Mouse (Mus musculus): ENCODE data around the gene Wdr86. TPM values are rescaled to one million over a fixed set of nuclear protein-coding genes. Genes with fewer than 3 reads are reported as not detected.

The Wdr86 gene
- polyA plus RNA-seq, 1 experiment from 2014 or later, result 14.3 TPM

GRCm38 (mm10) chr5:24729797-24730487, 585 bp downstream of the Wdr86 start:
- Histone ChIP-seq H3K36me3 (no peaks in the 10 kb centered on the region), H3K4me3 (replicated peaks) (peak overlapping the region; percentile 57), H3K27me3 (replicated peaks) (no peaks in the 10 kb centered on the region), H3K9ac (peak overlapping the region; percentile 58), H3K27ac (0 out of 2 replicates have a peak overlapping the region, but pooled peaks have one; percentile 4), H3K4me2 (peak overlapping the region; percentile 93), H3K9me3 (no peaks in the 10 kb centered on the region), H3K4me1 (peaks cover 28% of the 10 kb centered on the region)
- no peak for ATAC-seq (ENCODE audit: insufficient read depth, low FRiP score, low read depth)
- WGBS, result 1% methylated on average over 48 of the region's 49 CpGs

DNA sequence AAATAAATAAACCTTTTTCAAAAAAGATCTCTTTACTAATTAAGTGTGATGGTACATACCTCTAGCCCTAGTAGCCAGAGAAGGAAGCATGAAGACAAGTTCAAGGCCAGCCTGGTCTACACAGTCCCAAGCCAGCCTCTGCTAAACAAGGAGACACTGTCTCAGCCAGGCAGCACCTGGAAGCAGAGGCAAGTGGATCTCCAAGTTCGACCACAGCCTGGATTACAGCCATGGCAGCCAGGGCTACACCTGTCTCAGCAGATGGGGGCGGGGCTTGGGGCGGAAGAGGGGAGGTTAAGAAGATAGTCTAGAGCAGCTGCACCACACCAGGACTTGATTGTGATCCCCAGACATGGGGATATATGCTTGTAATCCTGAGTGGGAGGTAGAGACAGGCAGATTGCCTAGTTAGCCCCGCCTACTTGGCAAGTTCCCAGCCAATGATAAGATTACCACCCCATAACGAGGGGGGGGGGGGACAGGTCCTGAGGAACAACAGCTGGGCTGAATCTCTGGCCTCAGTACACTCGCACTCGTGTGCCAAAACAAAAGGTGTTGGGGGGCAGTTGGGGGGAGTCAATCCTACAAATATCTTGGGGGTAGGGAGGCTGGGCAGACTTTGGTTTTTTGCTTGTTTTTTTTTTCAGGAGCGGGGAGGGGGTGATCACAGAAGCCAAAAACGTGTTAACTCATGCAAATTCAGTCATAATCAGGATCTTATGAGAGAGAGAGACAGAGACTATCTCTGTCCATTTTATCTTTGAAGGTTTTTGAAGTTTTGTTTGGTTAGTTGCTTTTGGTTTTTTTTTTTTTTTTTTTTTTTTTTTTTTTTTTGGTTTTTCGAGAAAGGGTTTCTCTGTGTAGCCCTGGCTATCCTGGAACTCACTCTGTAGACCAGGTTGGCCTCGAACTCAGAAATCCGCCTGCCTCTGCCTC, 3.4 kb downstream of the Wdr86 start:
- Histone ChIP-seq H3K9me3 (no peaks in the 10 kb centered on the region), H3K4me1 (peaks cover 36% of the 10 kb centered on the region), H3K36me3 (no peaks in the 10 kb centered on the region), H3K27me3 (replicated peaks) (no peaks in the 10 kb centered on the region), H3K27ac (no peak overlapping the region), H3K9ac (no peak overlapping the region), H3K4me3 (replicated peaks) (no peak overlapping the region), H3K4me2 (no peak overlapping the region)
- ATAC-seq (ENCODE audit: insufficient read depth, low FRiP score, low read depth), result no peak
- 56% methylated on average over 12 of the region's 12 CpGs for WGBS

- H3K4me2 ChIP-seq, result no peak overlapping the region
- no peak overlapping the region for H3K4me3 ChIP-seq (replicated peaks)
- H3K27ac ChIP-seq, result peak overlapping the region; percentile 75; the same call in 1 of the 2 replicates
- no peaks in the 10 kb centered on the region for H3K9me3 ChIP-seq
- no peak overlapping the region for H3K9ac ChIP-seq
- H3K36me3 ChIP-seq, result no peaks in the 10 kb centered on the region
- no peak for ATAC-seq (ENCODE audit: insufficient read depth, low FRiP score, low read depth)
- no peaks in the 10 kb centered on the region for H3K27me3 ChIP-seq (replicated peaks)
- WGBS, result 59% methylated on average over 6 of the region's 6 CpGs
- H3K4me1 ChIP-seq, result peaks cover 31% of the 10 kb centered on the region
Measured at GRCm38 (mm10) chr5:24725897-24726296, 4.6 kb downstream of the Wdr86 start.

DNA sequence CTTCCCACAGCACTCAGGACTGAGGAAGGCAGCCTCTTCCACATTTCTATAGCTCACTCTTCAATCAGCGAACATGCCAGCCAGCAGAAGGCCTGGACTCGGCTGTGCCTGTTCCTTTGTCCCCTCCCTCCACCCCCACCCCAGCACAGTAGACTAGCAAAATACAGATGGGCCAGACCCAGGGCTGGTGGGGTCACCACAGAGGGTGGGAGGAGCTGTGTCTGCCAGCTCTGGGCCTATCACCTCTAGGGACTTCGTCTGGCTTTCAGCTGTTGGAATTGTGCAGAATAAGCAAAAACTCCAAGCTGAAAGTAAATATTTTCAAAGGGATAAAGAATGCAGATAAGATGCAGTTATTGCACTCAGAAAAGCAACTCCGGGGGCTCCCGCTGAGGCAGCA, 5.7 kb downstream of the Wdr86 start:
- Histone ChIP-seq H3K4me3 (replicated peaks) (no peak overlapping the region), H3K27me3 (replicated peaks) (no peaks in the 10 kb centered on the region), H3K9ac (no peak overlapping the region), H3K36me3 (no peaks in the 10 kb centered on the region), H3K4me1 (peaks cover 24% of the 10 kb centered on the region), H3K27ac (peak overlapping the region; percentile 75), H3K9me3 (no peaks in the 10 kb centered on the region), H3K4me2 (peak overlapping the region; percentile 19; the same call in 1 of the 2 replicates)
- 21% methylated on average over 5 of the region's 5 CpGs for WGBS
- ATAC-seq (ENCODE audit: insufficient read depth, low FRiP score, low read depth), result peak; percentile 61

GRCm38 (mm10) chr5:24724270-24724634, 6.3 kb downstream of the Wdr86 start:
- H3K4me1 ChIP-seq, result peaks cover 22% of the 10 kb centered on the region
- no peaks in the 10 kb centered on the region for H3K9me3 ChIP-seq
- ATAC-seq (ENCODE audit: insufficient read depth, low FRiP score, low read depth), result no peak
- WGBS, result 61% methylated on average over 5 of the region's 5 CpGs
- no peaks in the 10 kb centered on the region for H3K27me3 ChIP-seq (replicated peaks)
- H3K4me3 ChIP-seq (replicated peaks), result no peak overlapping the region
- H3K4me2 ChIP-seq, result peak overlapping the region; percentile 19; the same call in 1 of the 2 replicates
- no peak overlapping the region for H3K9ac ChIP-seq
- H3K27ac ChIP-seq, result peak overlapping the region; percentile 75
- H3K36me3 ChIP-seq, result no peaks in the 10 kb centered on the region

DNA sequence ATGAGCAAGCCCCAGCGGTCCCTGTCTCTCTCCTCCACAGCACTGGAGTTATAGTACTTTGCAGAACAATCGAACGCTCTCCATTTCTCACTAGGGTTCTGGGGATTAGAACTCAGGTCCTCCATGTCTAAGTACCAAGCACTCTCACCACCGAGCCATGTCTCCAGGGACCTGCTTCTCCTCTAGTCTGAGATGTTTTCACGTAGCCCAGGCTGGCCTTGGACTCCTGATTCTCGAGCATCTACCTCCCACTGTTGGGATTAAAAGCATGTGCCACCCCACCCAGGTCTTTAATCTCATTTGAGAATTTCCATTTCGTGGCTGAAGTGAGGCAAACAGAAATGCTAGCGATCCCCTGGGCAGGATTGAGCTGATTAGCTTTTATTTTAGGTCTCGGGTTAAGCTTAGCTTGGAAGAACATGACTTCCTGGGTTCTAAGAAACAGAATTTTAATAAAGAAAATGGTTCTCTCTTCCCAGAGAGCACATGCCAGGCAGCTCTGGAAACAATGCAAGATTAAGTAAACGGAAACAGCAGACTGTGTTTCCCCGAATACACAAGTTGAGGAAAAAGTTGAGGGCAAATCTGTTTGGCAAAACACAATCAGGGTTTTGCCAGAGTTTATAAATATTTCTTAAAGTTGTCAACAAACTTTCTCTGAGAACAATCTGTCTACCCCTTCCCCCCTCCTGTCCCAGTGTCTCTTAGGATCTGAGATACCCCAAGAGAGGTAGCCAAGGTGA, 6.8 kb downstream of the Wdr86 start:
- Histone ChIP-seq H3K4me3 (replicated peaks) (no peak overlapping the region), H3K27me3 (replicated peaks) (no peaks in the 10 kb centered on the region), H3K9me3 (no peaks in the 10 kb centered on the region), H3K27ac (peak overlapping the region; percentile 75), H3K4me1 (peaks cover 21% of the 10 kb centered on the region), H3K9ac (no peak overlapping the region), H3K36me3 (no peaks in the 10 kb centered on the region), H3K4me2 (no peak overlapping the region)
- no peak for ATAC-seq (ENCODE audit: insufficient read depth, low FRiP score, low read depth)
- 71% methylated on average over 11 of the region's 11 CpGs for WGBS

GRCm38 (mm10) chr5:24719852-24720251, 10.7 kb downstream of the Wdr86 start:
- ATAC-seq (ENCODE audit: insufficient read depth, low FRiP score, low read depth), result no peak
- Histone ChIP-seq H3K9me3 (no peaks in the 10 kb centered on the region), H3K27ac (no peak overlapping the region), H3K27me3 (replicated peaks) (no peaks in the 10 kb centered on the region), H3K36me3 (no peaks in the 10 kb centered on the region), H3K4me2 (no peak overlapping the region), H3K4me3 (replicated peaks) (no peak overlapping the region), H3K4me1 (peaks cover 9% of the 10 kb centered on the region), H3K9ac (no peak overlapping the region)
- 92% methylated on average over 3 of the region's 3 CpGs for WGBS

GRCm38 (mm10) chr5:24718076-24718475, 12.5 kb downstream of the Wdr86 start:
- no peak for ATAC-seq (ENCODE audit: insufficient read depth, low FRiP score, low read depth)

DNA sequence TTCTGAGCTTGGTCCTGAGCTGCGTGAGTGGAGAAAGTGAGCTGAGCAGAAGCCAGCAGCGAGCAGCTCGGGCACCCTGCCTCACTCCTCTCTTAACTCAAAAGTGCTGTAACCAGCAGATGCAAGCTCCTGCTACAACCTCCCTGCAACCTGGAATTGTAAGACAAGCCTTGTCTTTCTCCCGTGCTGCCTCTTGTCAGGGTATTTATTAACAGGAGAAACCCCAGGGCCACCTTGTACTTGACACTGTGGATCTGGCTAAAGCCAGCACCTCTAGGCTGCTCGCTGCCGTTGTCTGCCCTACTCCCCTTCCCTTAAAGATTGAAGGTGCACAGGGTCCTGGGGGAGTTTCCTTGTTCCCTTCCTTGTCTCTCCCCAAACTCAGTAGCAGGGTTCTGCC, 16.5 kb downstream of the Wdr86 start:
- Histone ChIP-seq H3K36me3 (peaks cover 32% of the 10 kb centered on the region), H3K4me3 (replicated peaks) (no peak overlapping the region), H3K27ac (no peak overlapping the region), H3K9me3 (no peaks in the 10 kb centered on the region), H3K9ac (no peak overlapping the region), H3K4me2 (no peak overlapping the region), H3K4me1 (no peaks in the 10 kb centered on the region), H3K27me3 (replicated peaks) (no peaks in the 10 kb centered on the region)
- ATAC-seq (ENCODE audit: insufficient read depth, low FRiP score, low read depth), result no peak
- WGBS, result 77% methylated on average over 6 of the region's 6 CpGs

More at GRCm38 (mm10) chr5:24718076-24718475, 12.5 kb downstream of the Wdr86 start:
- H3K27ac ChIP-seq, result no peak overlapping the region
- H3K9ac ChIP-seq, result no peak overlapping the region
- no peaks in the 10 kb centered on the region for H3K4me1 ChIP-seq
- no peak overlapping the region for H3K4me3 ChIP-seq (replicated peaks)
- H3K27me3 ChIP-seq (replicated peaks), result no peaks in the 10 kb centered on the region
- WGBS, result 92% methylated on average over 6 of the region's 6 CpGs
- H3K9me3 ChIP-seq, result no peaks in the 10 kb centered on the region
- no peak overlapping the region for H3K4me2 ChIP-seq
- no peaks in the 10 kb centered on the region; the same call in 1 of the 2 replicates for H3K36me3 ChIP-seq

DNA sequence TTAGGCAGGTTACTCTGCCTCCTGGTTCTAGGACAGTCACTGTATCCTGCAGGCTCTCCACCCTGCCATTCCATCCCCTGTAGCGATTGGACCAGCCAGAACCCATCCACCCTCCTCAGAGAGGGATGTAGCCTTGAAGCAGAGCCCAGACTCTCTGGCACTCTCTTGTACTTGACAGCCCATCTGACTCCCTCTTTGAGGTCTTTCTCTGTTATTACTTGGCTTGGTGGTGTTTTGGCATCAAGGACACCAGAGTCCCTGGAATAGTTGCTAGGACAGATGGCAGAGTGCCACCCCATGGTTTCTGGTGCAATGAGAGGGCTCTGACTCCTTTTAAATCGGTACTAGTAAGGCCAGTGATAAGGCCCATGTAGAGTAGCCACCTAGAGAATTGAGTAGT, 17.3 kb downstream of the Wdr86 start:
- Histone ChIP-seq H3K4me3 (replicated peaks) (no peak overlapping the region), H3K27me3 (replicated peaks) (no peaks in the 10 kb centered on the region), H3K36me3 (peaks cover 40% of the 10 kb centered on the region), H3K4me1 (no peaks in the 10 kb centered on the region), H3K4me2 (no peak overlapping the region), H3K27ac (no peak overlapping the region), H3K9me3 (no peaks in the 10 kb centered on the region), H3K9ac (no peak overlapping the region)
- WGBS, result 71% methylated on average over 2 of the region's 2 CpGs
- ATAC-seq (ENCODE audit: insufficient read depth, low FRiP score, low read depth), result no peak

- Histone ChIP-seq H3K4me3 (replicated peaks) (no peak overlapping the region), H3K9ac (no peak overlapping the region), H3K4me2 (no peak overlapping the region), H3K4me1 (no peaks in the 10 kb centered on the region), H3K27ac (no peak overlapping the region), H3K27me3 (replicated peaks) (no peaks in the 10 kb centered on the region), H3K9me3 (no peaks in the 10 kb centered on the region), H3K36me3 (peaks cover 44% of the 10 kb centered on the region)
- WGBS, result 92% methylated on average over 6 of the region's 6 CpGs
- ATAC-seq (ENCODE audit: insufficient read depth, low FRiP score, low read depth), result no peak
Measured at GRCm38 (mm10) chr5:24711615-24712014, 18.9 kb downstream of the Wdr86 start.

Measured in stomach, embryonic 15.5 days (tissue).